Mouse (Mus musculus): ENCODE results near the gene Efcab14. TPM values are rescaled to one million over a fixed set of nuclear protein-coding genes. Genes with fewer than 3 reads are reported as not detected.

Gene Efcab14
- 12.0 and 14.9 TPM in 2 replicates for total RNA-seq (2014; rRNA removed)
- 9.1 and 14.6 TPM in 2 replicates for polyA plus RNA-seq (2015; fragmentation: Nextera tagmentation; extraction: Ambion mirVana)

- Histone ChIP-seq H3K4me3 (ENCODE audit: low read depth, low read length) (peak within 1 kb of the TSS; percentile 74), H3K27me3 (ENCODE audit: insufficient read depth, low read length) (no peaks in the 10 kb centered on the region), H3K4me2 (ENCODE audit: low read depth) (peak within 1 kb of the TSS; percentile 51), H3K9me3 (ENCODE audit: low read length) (no peaks in the 10 kb centered on the region), H3K9ac (peak within 1 kb of the TSS; percentile 62), H3K27ac (ENCODE audit: low read depth, low read length) (peak within 1 kb of the TSS; percentile 72), H3K4me1 (ENCODE audit: insufficient read depth) (peaks cover 10% of the 10 kb centered on the region), H3K36me3 (ENCODE audit: insufficient read depth) (peaks cover 16% of the 10 kb centered on the region)
- DNase-seq, result peak; percentile 98
- ATAC-seq, result peak; percentile 99
- WGBS, result 1% methylated on average over 44 of the region's 45 CpGs
- peak; percentile 69 for TF ChIP-seq CTCF (IDR thresholded peaks at IDR 0.05; ENCODE audit: low read depth)
These were observed at the start of gene Efcab14 for GRCm38 (mm10) chr4:115737551-115738041. Gene Efcab14 (plus strand): TSS chr4:115737744.

- no peak for TF ChIP-seq CTCF (IDR thresholded peaks at IDR 0.05; ENCODE audit: low read depth)
- no peak overlapping the region for H3K4me2 ChIP-seq (ENCODE audit: low read depth)
- H3K27me3 ChIP-seq (ENCODE audit: insufficient read depth, low read length), result no peaks in the 10 kb centered on the region
- H3K4me3 ChIP-seq (ENCODE audit: low read depth, low read length), result no peak overlapping the region
- H3K27ac ChIP-seq (ENCODE audit: low read depth, low read length), result no peak overlapping the region
- H3K36me3 ChIP-seq (ENCODE audit: insufficient read depth), result no peaks in the 10 kb centered on the region
- no peaks in the 10 kb centered on the region for H3K4me1 ChIP-seq (ENCODE audit: insufficient read depth)
- no peak for DNase-seq
- H3K9ac ChIP-seq, result no peak overlapping the region
- ATAC-seq, result no peak
- 81% methylated on average over 3 of the region's 3 CpGs for WGBS
- H3K9me3 ChIP-seq (ENCODE audit: low read length), result no peaks in the 10 kb centered on the region
These were observed 36.1 kb upstream of the Efcab14 start for GRCm38 (mm10) chr4:115701468-115701867.

- H3K9ac ChIP-seq, result no peak overlapping the region
- DNase-seq (no peak), ATAC-seq (no peak)
- H3K36me3 ChIP-seq (ENCODE audit: insufficient read depth), result no peaks in the 10 kb centered on the region
- no peak overlapping the region for H3K4me3 ChIP-seq (ENCODE audit: low read depth, low read length)
- H3K9me3 ChIP-seq (ENCODE audit: low read length), result no peaks in the 10 kb centered on the region
- no peak overlapping the region for H3K4me2 ChIP-seq (ENCODE audit: low read depth)
- no peaks in the 10 kb centered on the region for H3K27me3 ChIP-seq (ENCODE audit: insufficient read depth, low read length)
- no peak overlapping the region for H3K27ac ChIP-seq (ENCODE audit: low read depth, low read length)
- TF ChIP-seq CTCF (IDR thresholded peaks at IDR 0.05; ENCODE audit: low read depth), result no peak
- 80% methylated on average over 2 of the region's 2 CpGs for WGBS
- H3K4me1 ChIP-seq (ENCODE audit: insufficient read depth), result no peaks in the 10 kb centered on the region
These were observed 33.5 kb upstream of the Efcab14 start for GRCm38 (mm10) chr4:115703927-115704505.

GRCm38 (mm10) chr4:115708974-115709593 lies 28.5 kb upstream of the Efcab14 start:
- H3K27ac ChIP-seq (ENCODE audit: low read depth, low read length), result no peak overlapping the region
- no peaks in the 10 kb centered on the region for H3K36me3 ChIP-seq (ENCODE audit: insufficient read depth)
- no peak overlapping the region for H3K4me2 ChIP-seq (ENCODE audit: low read depth)
- DNase-seq, result no peak
- H3K4me3 ChIP-seq (ENCODE audit: low read depth, low read length), result no peak overlapping the region
- H3K9me3 ChIP-seq (ENCODE audit: low read length), result no peaks in the 10 kb centered on the region
- no peak for ATAC-seq
- no peak for TF ChIP-seq CTCF (IDR thresholded peaks at IDR 0.05; ENCODE audit: low read depth)
- H3K9ac ChIP-seq, result no peak overlapping the region
- no peaks in the 10 kb centered on the region for H3K27me3 ChIP-seq (ENCODE audit: insufficient read depth, low read length)
- WGBS, result 72% methylated on average over 13 of the region's 13 CpGs
- H3K4me1 ChIP-seq (ENCODE audit: insufficient read depth), result no peaks in the 10 kb centered on the region

GRCm38 (mm10) chr4:115709792-115710418 lies 27.6 kb upstream of the Efcab14 start:
- WGBS, result 13% methylated on average over 12 of the region's 13 CpGs

GRCm38 (mm10) chr4:115728721-115729120 lies 8.8 kb upstream of the Efcab14 start:
- 17% methylated on average over 5 of the region's 5 CpGs for WGBS
- no peaks in the 10 kb centered on the region for H3K36me3 ChIP-seq (ENCODE audit: insufficient read depth)
- no peak overlapping the region for H3K4me2 ChIP-seq (ENCODE audit: low read depth)
- no peak for TF ChIP-seq CTCF (IDR thresholded peaks at IDR 0.05; ENCODE audit: low read depth)
- H3K27ac ChIP-seq (ENCODE audit: low read depth, low read length), result no peak overlapping the region
- ATAC-seq (no peak), DNase-seq (no peak)
- no peaks in the 10 kb centered on the region; the same call in 1 of the 2 replicates for H3K27me3 ChIP-seq (ENCODE audit: insufficient read depth, low read length)
- no peaks in the 10 kb centered on the region for H3K9me3 ChIP-seq (ENCODE audit: low read length)
- H3K4me1 ChIP-seq (ENCODE audit: insufficient read depth), result no peaks in the 10 kb centered on the region
- H3K4me3 ChIP-seq (ENCODE audit: low read depth, low read length), result no peak overlapping the region
- H3K9ac ChIP-seq, result no peak overlapping the region

More at GRCm38 (mm10) chr4:115709792-115710418, 27.6 kb upstream of the Efcab14 start:
- H3K4me3 ChIP-seq (ENCODE audit: low read depth, low read length), result no peak overlapping the region; the same call in 1 of the 2 replicates
- no peak overlapping the region for H3K27ac ChIP-seq (ENCODE audit: low read depth, low read length)
- peak; percentile 82 for TF ChIP-seq CTCF (IDR thresholded peaks at IDR 0.05; ENCODE audit: low read depth)
- ATAC-seq (peak; percentile 93), DNase-seq (peak; percentile 84)
- peak overlapping the region; percentile 39 for H3K4me2 ChIP-seq (ENCODE audit: low read depth)
- H3K9me3 ChIP-seq (ENCODE audit: low read length), result no peaks in the 10 kb centered on the region
- H3K4me1 ChIP-seq (ENCODE audit: insufficient read depth), result no peaks in the 10 kb centered on the region
- H3K36me3 ChIP-seq (ENCODE audit: insufficient read depth), result no peaks in the 10 kb centered on the region
- no peak overlapping the region; the same call in 1 of the 2 replicates for H3K9ac ChIP-seq
- H3K27me3 ChIP-seq (ENCODE audit: insufficient read depth, low read length), result no peaks in the 10 kb centered on the region

Measured in forebrain, postnatal 0 days (tissue).